Mouse (Mus musculus): ENCODE results near the gene Adprh.

DNA sequence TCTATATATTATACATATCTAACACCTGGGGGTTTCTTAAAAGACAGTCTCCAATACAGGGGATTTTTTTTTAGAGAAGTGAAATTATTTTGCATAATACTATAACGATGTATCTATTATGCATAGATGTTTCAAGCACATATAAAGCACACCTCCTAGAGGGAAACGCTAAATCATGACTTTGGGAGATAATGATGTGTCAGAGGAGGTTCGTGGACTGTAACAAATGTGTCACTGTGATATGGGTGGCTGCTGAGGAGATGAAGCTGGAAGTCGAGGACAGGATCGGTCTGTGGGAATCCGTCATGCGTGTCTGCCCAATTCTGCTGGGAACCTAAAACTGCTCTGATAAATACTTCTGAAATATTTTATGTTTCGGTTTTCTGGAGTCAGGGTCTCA, 9.2 kb upstream of the Adprh start:
- TF ChIP-seq CTCF (IDR thresholded peaks at IDR 0.05; ENCODE audit: control insufficient read depth, insufficient read depth, low read length), result no peak
- TF ChIP-seq POLR2A (IDR thresholded peaks at IDR 0.05; ENCODE audit: borderline replicate concordance, control insufficient read depth, low read depth, low read length), result no peak

All from bone marrow, adult 2 months (tissue).